Mouse (Mus musculus) adrenal gland, postnatal 10 days (tissue): ENCODE data around the gene Kcnk3. TPM values are rescaled to one million over a fixed set of nuclear protein-coding genes. Genes with fewer than 3 reads are reported as not detected.

Experiments used
- DNase-seq: peaks from one replicate; pipeline ENCODE4 v3.0.0; 2021; ENCODE audit warnings: mixed read lengths
- total RNA-seq, 2 experiments: library from RNA; stranded (reverse); gene quantifications; 2 replicates each; pipeline ENCODE4 v1.2.3; 2021

Gene Kcnk3
- total RNA-seq, 2 experiments from 2014 or later: 549 to 558 TPM

- peak; percentile 5 for DNase-seq
These were observed 55.7 kb downstream of the Kcnk3 start for GRCm38 (mm10) chr5:30643477-30644179.

- peak; percentile 17 for DNase-seq
These were observed 58.1 kb downstream of the Kcnk3 start for GRCm38 (mm10) chr5:30646036-30646435.

- no peak for DNase-seq
These were observed 59.4 kb downstream of the Kcnk3 start for GRCm38 (mm10) chr5:30647396-30647795.

GRCm38 (mm10) chr5:30647815-30648560, 60.0 kb downstream of the Kcnk3 start, which contains the start of gene Slc35f6:
Gene Slc35f6 (plus strand): TSS chr5:30647933.
- peak; percentile 97 for DNase-seq

GRCm38 (mm10) chr5:30649558-30649957, 61.6 kb downstream of the Kcnk3 start:
- DNase-seq: no peak

GRCm38 (mm10) chr5:30650756-30651155, 62.8 kb downstream of the Kcnk3 start:
- peak; percentile 56 for DNase-seq

- peak; percentile 42 for DNase-seq
These were observed 63.6 kb downstream of the Kcnk3 start for GRCm38 (mm10) chr5:30651554-30651953.

GRCm38 (mm10) chr5:30653246-30653645, 65.3 kb downstream of the Kcnk3 start:
- DNase-seq: no peak

GRCm38 (mm10) chr5:30655042-30655441, 67.1 kb downstream of the Kcnk3 start:
- DNase-seq: no peak

GRCm38 (mm10) chr5:30655526-30656195, 67.7 kb downstream of the Kcnk3 start:
- no peak for DNase-seq

GRCm38 (mm10) chr5:30659042-30659441, 71.1 kb downstream of the Kcnk3 start:
- no peak for DNase-seq

- no peak for DNase-seq
These were observed 72.3 kb downstream of the Kcnk3 start for GRCm38 (mm10) chr5:30660278-30660677.

- DNase-seq: no peak
These were observed 72.8 kb downstream of the Kcnk3 start for GRCm38 (mm10) chr5:30660813-30661212.

- no peak for DNase-seq
These were observed 77.4 kb downstream of the Kcnk3 start for GRCm38 (mm10) chr5:30665360-30665759.

- no peak for DNase-seq
These were observed 78.0 kb downstream of the Kcnk3 start for GRCm38 (mm10) chr5:30665968-30666367.

- peak; percentile 90 for DNase-seq
These were observed 78.6 kb downstream of the Kcnk3 start, which contains the start of gene Cenpa for GRCm38 (mm10) chr5:30666391-30667195. Gene Cenpa (plus strand): TSS chr5:30666777.

- DNase-seq: no peak
These were observed 79.2 kb downstream of the Kcnk3 start for GRCm38 (mm10) chr5:30667215-30667614.

- DNase-seq: no peak
These were observed 79.7 kb downstream of the Kcnk3 start for GRCm38 (mm10) chr5:30667686-30668085.

- DNase-seq: no peak
These were observed 80.9 kb downstream of the Kcnk3 start for GRCm38 (mm10) chr5:30668637-30669495.

- no peak for DNase-seq
These were observed 81.5 kb downstream of the Kcnk3 start for GRCm38 (mm10) chr5:30669496-30669830.

- DNase-seq: no peak
These were observed 82.1 kb downstream of the Kcnk3 start for GRCm38 (mm10) chr5:30670091-30670490.
